Mouse (Mus musculus) liver, embryonic 11.5 days (tissue): ENCODE data around the gene C530008M17Rik. TPM values are rescaled to one million over a fixed set of nuclear protein-coding genes. Genes with fewer than 3 reads are reported as not detected.

Experiments used
- ATAC-seq: fragments of 200-750 bp; cut with Nextera tagmentation; replicated peaks from 2 replicates; pipeline ENCODE4 v1.8.0; 2017; ENCODE audit warnings: moderate number of reproducible peaks, mild to moderate bottlenecking, moderate TSS enrichment, moderate library complexity; ENCODE audit not compliant: low FRiP score
- DNase-seq: peaks from one replicate; pipeline ENCODE4 v3.0.0-alpha.2; 2017; ENCODE audit warnings: low spot score
- H3K27ac ChIP-seq: fragments of 300-500 bp; sonication (generic); 2 replicates; pipeline ENCODE4 v1.5.1; 2014; ENCODE audit warnings: mild to moderate bottlenecking, low read depth, low read length, control low read depth
- H3K27me3 ChIP-seq: fragments of 300-500 bp; sonication (generic); replicated peaks from 2 replicates; pipeline ENCODE4 v1.6.1; 2014; ENCODE audit warnings: low read length, mixed read lengths; ENCODE audit not compliant: control insufficient read depth, insufficient read depth
- H3K36me3 ChIP-seq: fragments of 300-500 bp; sonication (generic); 2 replicates; pipeline ENCODE4 v1.6.1; 2014; ENCODE audit warnings: mild to moderate bottlenecking, low read length, moderate library complexity, mixed read lengths; ENCODE audit not compliant: control insufficient read depth, insufficient read depth
- H3K4me1 ChIP-seq: fragments of 300-500 bp; sonication (generic); replicated peaks from 2 replicates; pipeline ENCODE4 v1.6.1; 2014; ENCODE audit warnings: low read length, mixed read lengths; ENCODE audit not compliant: control insufficient read depth, insufficient read depth
- H3K4me2 ChIP-seq: fragments of 300-500 bp; sonication (generic); 2 replicates; pipeline ENCODE4 v1.6.1; 2014; ENCODE audit warnings: mild to moderate bottlenecking, control low read depth, moderate library complexity
- H3K4me3 ChIP-seq: fragments of 300-500 bp; sonication (generic); 2 replicates; pipeline ENCODE4 v1.5.1; 2014; ENCODE audit warnings: low read depth, low read length, control low read depth
- H3K9ac ChIP-seq: fragments of 300-500 bp; sonication (generic); 2 replicates; pipeline ENCODE4 v1.6.1; 2014; ENCODE audit warnings: low read depth, low read length, control low read depth
- H3K9me3 ChIP-seq: fragments of 300-500 bp; sonication (generic); 2 replicates; pipeline ENCODE4 v1.6.1; 2016; ENCODE audit warnings: low read length, inconsistent platforms, mixed read lengths; ENCODE audit not compliant: control insufficient read depth
- WGBS: fragments of 180-500 bp; shearing (Covaris S2); extraction: QIAGEN DNeasy Blood & Tissue Kit; methylation state at CpG from one replicate; pipeline ENCODE4 v1.1.7; 2014; 5-methylcytosine and 5-hydroxymethylcytosine counted together
- polyA plus RNA-seq: library from polyadenylated mRNA; unstranded; fragments of >200 nt; fragmentation: Nextera tagmentation; extraction: Ambion mirVana; gene quantifications from 2 replicates; pipeline ENCODE4 v1.2.1, GENCODE M21; 2014

The C530008M17Rik gene
- polyA plus RNA-seq, 1 experiment from 2014 or later = 10.8 TPM

- H3K27ac ChIP-seq = no peak overlapping the region
- H3K36me3 ChIP-seq = no peaks in the 10 kb centered on the region
- no peaks in the 10 kb centered on the region for H3K4me1 ChIP-seq
- DNase-seq (no peak), ATAC-seq (no peak)
- 83% methylated on average over 10 of the region's 10 CpGs for WGBS
- H3K4me2 ChIP-seq = no peak overlapping the region
- H3K9me3 ChIP-seq = no peaks in the 10 kb centered on the region
- H3K9ac ChIP-seq = no peak overlapping the region
- H3K27me3 ChIP-seq = no peaks in the 10 kb centered on the region
- H3K4me3 ChIP-seq = no peak overlapping the region
Measured at GRCm38 (mm10) chr5:76799471-76799870, 143.2 kb downstream of the C530008M17Rik start.

GRCm38 (mm10) chr5:76809031-76809430 is 152.7 kb downstream of the C530008M17Rik start:
- H3K4me3 ChIP-seq = no peak overlapping the region
- H3K36me3 ChIP-seq = no peaks in the 10 kb centered on the region
- no peak overlapping the region for H3K9ac ChIP-seq
- H3K27ac ChIP-seq = no peak overlapping the region
- H3K4me1 ChIP-seq = no peaks in the 10 kb centered on the region
- H3K4me2 ChIP-seq = no peak overlapping the region
- DNase-seq (no peak), ATAC-seq (no peak)
- WGBS = 84% methylated on average over 6 of the region's 6 CpGs
- no peaks in the 10 kb centered on the region for H3K9me3 ChIP-seq
- H3K27me3 ChIP-seq = no peaks in the 10 kb centered on the region

- WGBS = 79% methylated on average over 11 of the region's 11 CpGs
Measured at GRCm38 (mm10) chr5:76815035-76815434, 158.7 kb downstream of the C530008M17Rik start.

GRCm38 (mm10) chr5:76815786-76816455 is 159.6 kb downstream of the C530008M17Rik start:
- H3K36me3 ChIP-seq = no peaks in the 10 kb centered on the region
- DNase-seq = no peak
- H3K4me3 ChIP-seq = no peak overlapping the region
- H3K4me2 ChIP-seq = no peak overlapping the region
- H3K9me3 ChIP-seq = no peaks in the 10 kb centered on the region
- H3K9ac ChIP-seq = no peak overlapping the region
- no peak for ATAC-seq
- WGBS = 72% methylated on average over 13 of the region's 13 CpGs
- no peaks in the 10 kb centered on the region for H3K4me1 ChIP-seq
- H3K27ac ChIP-seq = no peak overlapping the region
- H3K27me3 ChIP-seq = no peaks in the 10 kb centered on the region

More at GRCm38 (mm10) chr5:76815035-76815434, 158.7 kb downstream of the C530008M17Rik start:
- Histone ChIP-seq H3K27me3 (no peaks in the 10 kb centered on the region), H3K27ac (no peak overlapping the region), H3K4me3 (no peak overlapping the region), H3K4me1 (no peaks in the 10 kb centered on the region), H3K4me2 (no peak overlapping the region), H3K36me3 (no peaks in the 10 kb centered on the region), H3K9me3 (no peaks in the 10 kb centered on the region), H3K9ac (no peak overlapping the region)
- DNase-seq (no peak), ATAC-seq (no peak)

- no peak for ATAC-seq
- no peaks in the 10 kb centered on the region for H3K36me3 ChIP-seq
- DNase-seq = no peak
- 81% methylated on average over 5 of the region's 5 CpGs for WGBS
- no peak overlapping the region for H3K27ac ChIP-seq
- no peaks in the 10 kb centered on the region for H3K4me1 ChIP-seq
- H3K27me3 ChIP-seq = no peaks in the 10 kb centered on the region
- H3K4me2 ChIP-seq = no peak overlapping the region
- H3K9me3 ChIP-seq = no peaks in the 10 kb centered on the region
- H3K4me3 ChIP-seq = no peak overlapping the region
- no peak overlapping the region for H3K9ac ChIP-seq
Measured at GRCm38 (mm10) chr5:76816748-76817147, 160.4 kb downstream of the C530008M17Rik start.

- no peaks in the 10 kb centered on the region for H3K9me3 ChIP-seq
- no peak overlapping the region for H3K4me3 ChIP-seq
- no peaks in the 10 kb centered on the region for H3K36me3 ChIP-seq
- no peak overlapping the region for H3K4me2 ChIP-seq
- DNase-seq (no peak), ATAC-seq (no peak)
- no peaks in the 10 kb centered on the region for H3K4me1 ChIP-seq
- H3K27me3 ChIP-seq = no peaks in the 10 kb centered on the region
- WGBS = 84% methylated on average over 15 of the region's 15 CpGs
- no peak overlapping the region for H3K27ac ChIP-seq
- no peak overlapping the region for H3K9ac ChIP-seq
Measured at GRCm38 (mm10) chr5:76817678-76818077, 161.4 kb downstream of the C530008M17Rik start.

GRCm38 (mm10) chr5:76818807-76819206 is 162.5 kb downstream of the C530008M17Rik start:
- H3K9ac ChIP-seq = no peak overlapping the region
- H3K27me3 ChIP-seq = no peaks in the 10 kb centered on the region
- no peak overlapping the region for H3K4me3 ChIP-seq
- no peaks in the 10 kb centered on the region for H3K9me3 ChIP-seq
- WGBS = 79% methylated on average over 6 of the region's 6 CpGs
- DNase-seq (no peak), ATAC-seq (no peak)
- H3K4me2 ChIP-seq = no peak overlapping the region
- no peaks in the 10 kb centered on the region for H3K36me3 ChIP-seq
- H3K4me1 ChIP-seq = no peaks in the 10 kb centered on the region
- H3K27ac ChIP-seq = no peak overlapping the region

GRCm38 (mm10) chr5:76822097-76822496 is 165.8 kb downstream of the C530008M17Rik start:
- Histone ChIP-seq H3K36me3 (no peaks in the 10 kb centered on the region), H3K9me3 (no peaks in the 10 kb centered on the region), H3K9ac (no peak overlapping the region), H3K27ac (no peak overlapping the region), H3K27me3 (no peaks in the 10 kb centered on the region), H3K4me2 (no peak overlapping the region), H3K4me1 (no peaks in the 10 kb centered on the region), H3K4me3 (no peak overlapping the region)
- DNase-seq = no peak
- no peak for ATAC-seq
- 79% methylated on average over 15 of the region's 15 CpGs for WGBS

- Histone ChIP-seq H3K36me3 (no peaks in the 10 kb centered on the region), H3K4me3 (no peak overlapping the region), H3K4me2 (no peak overlapping the region), H3K27ac (no peak overlapping the region), H3K27me3 (no peaks in the 10 kb centered on the region), H3K4me1 (no peaks in the 10 kb centered on the region), H3K9me3 (no peaks in the 10 kb centered on the region), H3K9ac (no peak overlapping the region)
- DNase-seq (no peak), ATAC-seq (no peak)
- 81% methylated on average over 7 of the region's 7 CpGs for WGBS
Measured at GRCm38 (mm10) chr5:76828527-76829240, 172.4 kb downstream of the C530008M17Rik start.
